Mouse (Mus musculus): ENCODE results near the gene Tns3. TPM values are rescaled to one million over a fixed set of nuclear protein-coding genes. Genes with fewer than 3 reads are reported as not detected.

Tns3 gene
- polyA plus RNA-seq, 1 experiment from 2014 or later: 16.4 TPM

DNA sequence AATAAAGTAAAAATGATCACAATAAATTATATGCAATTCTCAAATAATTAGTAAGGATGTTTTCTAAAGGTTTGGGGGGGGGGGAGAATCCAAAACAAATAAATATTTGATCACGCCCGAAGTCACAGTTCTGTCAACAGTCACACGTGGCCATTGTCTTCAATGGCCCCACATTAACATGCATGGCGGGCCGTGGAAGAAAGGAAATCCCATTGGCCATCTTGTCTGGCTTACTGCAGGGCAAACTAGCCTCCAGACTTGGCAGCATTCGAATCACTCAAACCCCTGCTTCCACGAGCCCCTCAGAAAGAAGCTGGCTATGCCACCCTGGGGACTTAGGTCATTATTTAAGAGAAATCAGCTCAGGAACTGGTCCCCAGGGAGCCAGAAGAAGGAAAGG lies 95.5 kb downstream of the Tns3 start:
- no peak overlapping the region for H3K9ac ChIP-seq
- WGBS: 72% methylated on average over 7 of the region's 7 CpGs
- no peak overlapping the region for H3K27ac ChIP-seq
- no peak overlapping the region for H3K4me2 ChIP-seq
- no peaks in the 10 kb centered on the region for H3K27me3 ChIP-seq
- H3K9me3 ChIP-seq (replicated peaks): no peaks in the 10 kb centered on the region
- no peaks in the 10 kb centered on the region for H3K36me3 ChIP-seq
- no peak for ATAC-seq (replicated peaks; ENCODE audit: insufficient number of reproducible peaks, insufficient read depth, low FRiP score, low read depth)
- no peak overlapping the region for H3K4me3 ChIP-seq
- H3K4me1 ChIP-seq (replicated peaks): peaks cover 15% of the 10 kb centered on the region

DNA sequence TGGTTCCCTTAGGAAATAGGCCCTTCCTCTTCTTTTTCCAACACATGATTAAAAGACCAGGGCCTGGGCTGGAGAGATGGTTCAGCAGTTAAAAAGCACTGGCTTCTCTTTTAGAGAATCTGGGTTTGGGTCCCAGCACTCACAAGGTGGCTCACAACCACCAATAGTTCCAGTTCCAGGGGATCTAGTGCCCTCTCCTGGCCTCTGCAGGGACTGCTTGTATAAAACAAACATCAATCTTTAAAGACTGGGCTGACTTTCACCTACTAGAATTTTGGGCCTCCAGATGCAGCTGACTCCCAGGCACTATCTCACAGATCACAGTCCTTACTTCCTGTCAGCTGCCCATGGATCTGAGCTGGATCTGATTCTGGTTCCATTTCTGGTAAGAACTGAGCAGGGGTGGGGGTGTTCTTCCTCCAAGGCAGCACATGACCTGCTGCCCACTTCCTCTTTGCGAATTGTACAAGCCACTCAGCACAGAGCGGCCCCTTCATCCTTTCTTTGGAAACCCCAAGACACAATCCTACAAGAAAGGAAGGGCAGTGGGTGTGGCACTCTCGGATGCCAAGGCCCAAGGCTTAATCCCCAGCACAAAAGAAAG lies 98.0 kb downstream of the Tns3 start:
- WGBS: 76% methylated on average over 3 of the region's 3 CpGs
- Histone ChIP-seq H3K27me3 (no peaks in the 10 kb centered on the region), H3K4me2 (no peak overlapping the region), H3K9me3 (replicated peaks) (no peaks in the 10 kb centered on the region), H3K27ac (no peak overlapping the region), H3K4me3 (no peak overlapping the region), H3K9ac (no peak overlapping the region), H3K4me1 (replicated peaks) (0 out of 2 replicates have a peak, but pooled peaks cover 4% of the 10 kb centered on the region), H3K36me3 (no peaks in the 10 kb centered on the region)
- ATAC-seq (replicated peaks; ENCODE audit: insufficient number of reproducible peaks, insufficient read depth, low FRiP score, low read depth): no peak

DNA sequence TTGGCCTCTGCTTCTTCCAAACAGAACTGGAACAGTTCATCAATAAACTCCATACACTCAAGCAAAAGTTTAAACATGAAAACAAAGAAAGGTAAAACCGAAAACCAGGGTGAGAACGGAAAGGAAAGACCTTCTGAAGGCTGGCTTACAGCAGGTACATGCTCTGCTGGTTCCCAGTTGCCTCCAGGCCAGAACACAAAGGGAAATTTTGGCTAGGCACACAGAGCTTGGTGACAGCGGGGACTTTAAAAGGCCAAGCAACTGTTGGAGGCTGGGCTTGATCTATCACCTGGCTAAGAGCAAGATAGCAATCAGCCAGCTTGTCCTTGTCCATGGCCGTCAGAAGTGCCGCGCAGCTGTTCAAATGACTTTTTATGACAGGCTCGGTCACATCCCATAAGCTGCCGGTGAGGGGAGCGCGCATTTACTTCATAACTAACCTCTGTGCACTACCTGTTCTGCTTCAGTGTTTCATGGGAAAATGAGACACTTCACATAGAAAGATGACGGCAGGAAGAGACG lies 105.5 kb downstream of the Tns3 start:
- Histone ChIP-seq H3K4me2 (no peak overlapping the region), H3K9me3 (replicated peaks) (no peaks in the 10 kb centered on the region), H3K4me1 (replicated peaks) (peaks cover 24% of the 10 kb centered on the region), H3K9ac (no peak overlapping the region), H3K27ac (no peak overlapping the region), H3K36me3 (no peaks in the 10 kb centered on the region), H3K27me3 (no peaks in the 10 kb centered on the region), H3K4me3 (no peak overlapping the region)
- 85% methylated on average over 12 of the region's 12 CpGs for WGBS
- ATAC-seq (replicated peaks; ENCODE audit: insufficient number of reproducible peaks, insufficient read depth, low FRiP score, low read depth): no peak

DNA sequence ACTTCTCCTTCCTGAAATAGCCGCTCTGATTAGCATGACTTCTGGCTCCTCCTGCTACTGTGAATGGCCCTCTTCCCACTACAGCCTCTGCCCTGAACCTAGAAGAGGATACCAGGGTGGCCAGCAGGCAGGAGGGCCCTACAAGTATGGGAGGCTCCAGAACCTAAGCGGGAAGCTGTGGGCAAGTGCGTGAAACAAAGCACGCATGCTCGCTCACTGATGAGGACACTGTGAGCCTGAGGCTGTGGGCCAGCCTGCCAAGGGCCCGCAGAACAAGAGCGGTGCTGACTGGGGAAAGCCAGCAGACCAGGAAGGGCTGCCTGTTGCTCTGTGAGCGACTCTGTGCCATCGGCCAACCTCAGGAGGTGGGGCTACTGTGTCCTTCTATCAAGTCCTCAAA lies 106.1 kb downstream of the Tns3 start:
- H3K27ac ChIP-seq: 0 out of 2 replicates have a peak overlapping the region, but pooled peaks have one; percentile 9
- peaks cover 23% of the 10 kb centered on the region for H3K4me1 ChIP-seq (replicated peaks)
- WGBS: 66% methylated on average over 9 of the region's 9 CpGs
- no peak overlapping the region for H3K4me2 ChIP-seq
- no peaks in the 10 kb centered on the region for H3K27me3 ChIP-seq
- H3K4me3 ChIP-seq: no peak overlapping the region
- no peak for ATAC-seq (replicated peaks; ENCODE audit: insufficient number of reproducible peaks, insufficient read depth, low FRiP score, low read depth)
- H3K9ac ChIP-seq: no peak overlapping the region
- H3K9me3 ChIP-seq (replicated peaks): no peaks in the 10 kb centered on the region
- H3K36me3 ChIP-seq: no peaks in the 10 kb centered on the region

DNA sequence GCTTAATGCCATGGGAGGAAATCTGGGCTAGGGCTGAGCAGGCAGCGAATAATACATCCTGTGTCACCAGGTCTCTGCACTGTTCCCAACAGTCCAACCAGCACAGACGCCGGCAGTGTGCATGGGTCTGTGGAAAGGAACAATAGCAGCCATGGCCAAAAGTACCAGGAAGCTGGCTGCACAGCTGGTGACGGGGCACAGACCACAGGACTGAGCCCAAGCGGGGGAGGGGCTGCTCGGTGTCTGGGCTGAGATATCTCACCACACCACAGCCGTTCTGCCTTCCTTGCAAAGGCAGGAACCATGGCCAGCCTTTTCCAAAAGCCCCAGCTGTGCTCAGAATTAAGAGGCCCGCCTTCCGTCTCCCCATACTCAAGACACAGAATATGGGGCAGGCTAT lies 107.3 kb downstream of the Tns3 start:
- ATAC-seq (replicated peaks; ENCODE audit: insufficient number of reproducible peaks, insufficient read depth, low FRiP score, low read depth): peak; percentile 52
- Histone ChIP-seq H3K27me3 (no peaks in the 10 kb centered on the region), H3K4me3 (no peak overlapping the region), H3K36me3 (no peaks in the 10 kb centered on the region), H3K4me2 (no peak overlapping the region), H3K27ac (no peak overlapping the region), H3K9me3 (replicated peaks) (no peaks in the 10 kb centered on the region), H3K9ac (no peak overlapping the region), H3K4me1 (replicated peaks) (peaks cover 23% of the 10 kb centered on the region)
- WGBS: 29% methylated on average over 9 of the region's 9 CpGs

DNA sequence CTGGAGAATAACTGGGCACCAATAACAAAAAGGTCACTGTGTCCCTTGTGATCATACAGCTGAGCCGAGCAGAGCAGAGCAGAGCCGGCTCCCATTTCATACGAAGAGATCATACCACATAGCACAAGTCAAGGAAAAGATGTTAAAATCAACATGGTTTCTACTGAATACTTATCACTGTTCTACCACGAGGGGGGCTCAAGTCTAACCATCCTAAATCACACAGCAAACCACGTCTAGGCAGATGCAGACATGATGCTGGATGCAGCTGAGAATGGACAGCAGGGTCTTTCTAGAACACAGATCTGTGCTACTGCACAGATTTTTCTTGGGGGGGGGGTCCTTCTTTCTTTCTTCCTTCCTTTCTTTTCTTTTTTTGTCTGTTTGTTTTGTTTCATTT lies 112.6 kb downstream of the Tns3 start:
- peaks cover 15% of the 10 kb centered on the region for H3K4me1 ChIP-seq (replicated peaks)
- no peak overlapping the region for H3K27ac ChIP-seq
- H3K36me3 ChIP-seq: peaks cover 4% of the 10 kb centered on the region
- H3K4me2 ChIP-seq: no peak overlapping the region
- WGBS: 89% methylated on average over 5 of the region's 5 CpGs
- H3K27me3 ChIP-seq: no peaks in the 10 kb centered on the region
- no peak overlapping the region for H3K4me3 ChIP-seq
- no peak for ATAC-seq (replicated peaks; ENCODE audit: insufficient number of reproducible peaks, insufficient read depth, low FRiP score, low read depth)
- no peaks in the 10 kb centered on the region for H3K9me3 ChIP-seq (replicated peaks)
- no peak overlapping the region for H3K9ac ChIP-seq

DNA sequence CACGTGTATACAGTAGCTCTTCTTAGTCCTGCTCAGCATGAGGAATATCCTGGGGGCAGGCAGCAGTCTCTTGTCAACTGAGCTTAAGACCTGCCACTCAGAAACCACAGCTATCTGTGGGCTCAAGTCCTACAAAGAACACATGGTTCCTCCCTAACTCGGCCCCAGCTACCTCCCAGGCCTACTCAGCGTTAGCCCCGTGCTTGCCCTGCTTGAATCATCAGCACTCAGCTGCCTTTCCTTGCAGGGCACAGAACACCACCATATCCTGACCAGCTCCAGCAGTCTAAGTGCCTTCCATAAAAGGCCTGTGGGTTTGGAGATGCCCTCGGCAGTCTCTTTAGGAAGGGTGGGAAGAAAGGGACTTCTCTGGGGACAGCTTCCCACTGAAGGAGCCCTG lies 116.7 kb downstream of the Tns3 start:
- ATAC-seq (replicated peaks; ENCODE audit: insufficient number of reproducible peaks, insufficient read depth, low FRiP score, low read depth): 0 out of 2 replicates have a peak, but pooled peaks have one; percentile 35
- H3K4me2 ChIP-seq: no peak overlapping the region
- H3K4me1 ChIP-seq (replicated peaks): peaks cover 13% of the 10 kb centered on the region
- no peak overlapping the region for H3K4me3 ChIP-seq
- H3K27me3 ChIP-seq: no peaks in the 10 kb centered on the region
- no peak overlapping the region for H3K27ac ChIP-seq
- peaks cover 5% of the 10 kb centered on the region for H3K36me3 ChIP-seq
- no peaks in the 10 kb centered on the region for H3K9me3 ChIP-seq (replicated peaks)
- WGBS: 37% methylated on average over 5 of the region's 5 CpGs
- no peak overlapping the region for H3K9ac ChIP-seq

DNA sequence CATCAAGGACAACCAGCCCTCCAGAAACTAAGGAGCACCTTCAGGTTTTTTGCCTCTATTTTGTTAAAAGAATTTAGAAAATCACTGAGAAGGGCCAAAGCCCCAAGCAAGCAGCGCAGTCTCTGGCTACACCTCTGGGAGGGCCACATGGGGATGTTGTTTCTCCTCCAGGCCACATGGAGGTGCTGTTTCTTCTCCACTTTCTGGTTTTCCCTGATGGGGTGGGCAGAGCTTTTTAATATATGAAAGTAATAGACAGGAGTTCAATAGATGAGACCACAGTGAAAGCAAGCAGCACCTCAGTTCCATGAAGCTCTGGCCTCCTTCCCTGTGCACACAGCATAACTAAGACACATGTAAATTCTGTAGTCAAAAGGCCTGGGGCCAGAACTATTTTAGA lies 118.5 kb downstream of the Tns3 start:
- Histone ChIP-seq H3K27ac (no peak overlapping the region), H3K36me3 (peaks cover 5% of the 10 kb centered on the region), H3K4me2 (no peak overlapping the region), H3K27me3 (no peaks in the 10 kb centered on the region), H3K9ac (no peak overlapping the region), H3K9me3 (replicated peaks) (no peaks in the 10 kb centered on the region), H3K4me3 (no peak overlapping the region), H3K4me1 (replicated peaks) (peaks cover 24% of the 10 kb centered on the region)
- whole genome bisulfite sequencing: 90% methylated on average over 1 of the region's 1 CpGs
- ATAC-seq (replicated peaks; ENCODE audit: insufficient number of reproducible peaks, insufficient read depth, low FRiP score, low read depth): no peak

DNA sequence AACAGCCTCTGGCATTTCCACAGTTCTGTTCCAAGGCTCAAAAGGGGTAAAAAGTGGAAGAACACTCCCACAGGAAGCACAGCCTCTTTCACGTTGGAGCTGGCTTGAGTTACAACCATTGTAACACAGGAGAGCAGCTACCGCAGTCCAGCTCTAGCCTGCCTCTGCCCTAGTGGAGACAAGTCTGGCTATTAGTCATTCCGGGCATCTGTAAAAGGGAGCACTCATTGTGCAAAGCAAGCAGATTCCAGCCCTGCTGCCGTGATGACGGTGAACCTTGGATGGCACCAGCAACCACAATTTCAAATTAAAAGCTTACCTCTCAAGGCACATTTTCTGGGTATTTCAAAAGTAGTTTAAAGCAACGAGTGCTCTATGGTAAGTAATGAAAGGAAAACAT lies 120.0 kb downstream of the Tns3 start:
- H3K27ac ChIP-seq: no peak overlapping the region
- peaks cover 31% of the 10 kb centered on the region for H3K4me1 ChIP-seq (replicated peaks)
- ATAC-seq (replicated peaks; ENCODE audit: insufficient number of reproducible peaks, insufficient read depth, low FRiP score, low read depth): no peak
- H3K36me3 ChIP-seq: peaks cover 5% of the 10 kb centered on the region
- 51% methylated on average over 6 of the region's 6 CpGs for WGBS
- no peak overlapping the region for H3K9ac ChIP-seq
- H3K9me3 ChIP-seq (replicated peaks): no peaks in the 10 kb centered on the region
- no peak overlapping the region for H3K4me2 ChIP-seq
- no peak overlapping the region for H3K4me3 ChIP-seq
- no peaks in the 10 kb centered on the region for H3K27me3 ChIP-seq

DNA sequence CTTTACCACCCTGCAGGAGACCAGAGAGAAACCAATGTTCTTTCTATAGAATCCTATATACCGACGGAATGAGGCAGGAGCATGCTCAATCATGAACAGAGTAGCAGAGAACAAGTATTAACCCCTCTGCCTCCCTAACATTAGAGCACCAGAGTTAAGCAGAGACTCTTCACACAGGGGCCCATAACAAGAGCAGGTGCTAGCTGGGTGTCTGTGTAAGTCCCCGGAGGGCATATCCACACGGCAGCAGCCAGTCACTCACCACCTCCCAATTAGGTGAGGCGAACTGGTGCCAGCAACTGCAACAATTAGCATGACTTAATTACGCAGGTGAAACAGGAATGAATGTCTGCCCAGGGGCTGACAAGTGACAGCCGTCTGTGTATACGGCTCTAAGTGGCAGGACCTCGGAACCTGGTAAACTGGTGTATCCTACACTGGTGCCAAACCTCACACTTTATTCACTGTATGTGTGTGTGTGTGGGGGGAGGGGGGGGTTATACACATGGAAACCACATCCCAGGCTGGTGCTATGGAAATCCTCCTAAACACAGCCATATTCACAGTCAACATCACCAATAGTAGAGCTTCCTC lies 123.0 kb downstream of the Tns3 start:
- WGBS: 65% methylated on average over 9 of the region's 9 CpGs
- no peak overlapping the region for H3K4me2 ChIP-seq
- H3K36me3 ChIP-seq: no peaks in the 10 kb centered on the region
- H3K9ac ChIP-seq: no peak overlapping the region
- no peaks in the 10 kb centered on the region for H3K27me3 ChIP-seq
- no peak for ATAC-seq (replicated peaks; ENCODE audit: insufficient number of reproducible peaks, insufficient read depth, low FRiP score, low read depth)
- peaks cover 22% of the 10 kb centered on the region for H3K4me1 ChIP-seq (replicated peaks)
- no peak overlapping the region for H3K27ac ChIP-seq
- no peak overlapping the region for H3K4me3 ChIP-seq
- H3K9me3 ChIP-seq (replicated peaks): no peaks in the 10 kb centered on the region

DNA sequence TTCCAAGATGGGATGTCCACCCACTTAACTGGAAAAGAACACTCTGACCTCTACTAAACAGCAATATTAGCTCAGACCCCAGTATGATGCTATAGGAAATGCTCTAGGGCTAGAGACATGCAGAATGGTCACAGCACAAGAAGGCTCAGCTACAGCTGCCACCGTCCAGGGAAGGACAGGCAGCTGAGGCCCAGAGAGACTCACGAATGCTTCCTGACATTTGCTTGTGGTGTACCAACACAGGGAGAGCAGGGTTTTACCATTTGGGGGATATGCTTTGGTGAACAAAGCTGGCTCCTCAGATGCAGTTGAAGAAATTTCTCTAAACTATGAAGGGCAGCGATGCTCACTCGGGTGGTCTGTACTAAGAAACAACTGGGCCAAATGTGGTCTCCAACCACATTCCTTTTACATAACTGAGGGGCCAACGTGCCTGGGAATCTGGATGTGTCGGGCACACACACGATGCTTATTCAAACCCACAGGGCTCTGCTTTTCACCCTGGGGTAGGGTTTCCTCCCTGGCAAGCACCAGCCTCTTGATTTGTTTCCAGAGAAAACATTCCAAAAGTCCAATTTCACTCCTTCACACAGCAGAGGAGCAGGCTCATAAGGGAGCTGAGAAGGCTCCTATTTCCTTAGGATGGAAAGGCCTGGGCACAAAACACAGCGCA lies 124.6 kb downstream of the Tns3 start:
- Histone ChIP-seq H3K4me3 (no peak overlapping the region), H3K27ac (no peak overlapping the region)

More for the DNA sequence above, 124.6 kb downstream of the Tns3 start:
- Histone ChIP-seq H3K9ac (no peak overlapping the region), H3K27me3 (no peaks in the 10 kb centered on the region), H3K4me2 (no peak overlapping the region), H3K9me3 (replicated peaks) (no peaks in the 10 kb centered on the region), H3K4me1 (replicated peaks) (peaks cover 22% of the 10 kb centered on the region), H3K36me3 (no peaks in the 10 kb centered on the region; the same call in 1 of the 2 replicates)
- ATAC-seq (replicated peaks; ENCODE audit: insufficient number of reproducible peaks, insufficient read depth, low FRiP score, low read depth): no peak
- WGBS: 52% methylated on average over 8 of the region's 8 CpGs
